Mouse (Mus musculus) heart, embryonic 16.5 days (tissue): ENCODE results near the gene Krt87. TPM values are rescaled to one million over a fixed set of nuclear protein-coding genes. Genes with fewer than 3 reads are reported as not detected.

Experiments used
- ATAC-seq: fragments of 200-750 bp; cut with Nextera tagmentation; replicated peaks from 2 replicates; pipeline ENCODE4 v1.8.0; 2017; ENCODE audit warnings: moderate number of reproducible peaks; ENCODE audit not compliant: insufficient read depth, low FRiP score; ENCODE audit errors: extremely low read depth
- H3K27ac ChIP-seq: fragments of 300-500 bp; sonication (generic); 2 replicates; pipeline ENCODE4 v1.5.1; 2014; ENCODE audit warnings: mild to moderate bottlenecking, low read length, control low read depth, moderate library complexity
- H3K27me3 ChIP-seq: fragments of 300-500 bp; sonication (generic); 2 replicates; pipeline ENCODE4 v1.6.1; 2014; ENCODE audit warnings: low read length, mixed read lengths; ENCODE audit not compliant: control insufficient read depth, insufficient read depth
- H3K36me3 ChIP-seq: fragments of 300-500 bp; sonication (generic); 2 replicates; pipeline ENCODE4 v1.6.1; 2014; ENCODE audit not compliant: control insufficient read depth, insufficient read depth
- H3K4me1 ChIP-seq: fragments of 300-500 bp; sonication (generic); 2 replicates; pipeline ENCODE4 v1.6.1; 2014; ENCODE audit warnings: low read length, mixed read lengths; ENCODE audit not compliant: control insufficient read depth, insufficient read depth
- H3K4me2 ChIP-seq: fragments of 300-500 bp; sonication (generic); 2 replicates; pipeline ENCODE4 v1.6.1; 2014; ENCODE audit warnings: low read depth, mild to moderate bottlenecking, control low read depth, low read length
- H3K4me3 ChIP-seq: fragments of 300-500 bp; sonication (generic); 2 replicates; pipeline ENCODE4 v1.5.1; 2014; ENCODE audit warnings: mild to moderate bottlenecking, control low read depth, low read length
- H3K9ac ChIP-seq: fragments of 300-500 bp; sonication (generic); 2 replicates; pipeline ENCODE4 v1.6.1; 2014; ENCODE audit warnings: low read length, control low read depth
- H3K9me3 ChIP-seq: fragments of 300-500 bp; sonication (generic); replicated peaks from 2 replicates; pipeline ENCODE4 v1.6.1; 2016; ENCODE audit warnings: low read length; ENCODE audit not compliant: control insufficient read depth
- WGBS: fragments of 180-500 bp; shearing (Covaris S2); extraction: QIAGEN DNeasy Blood & Tissue Kit; methylation state at CpG from one replicate; pipeline ENCODE4 v1.1.7; 2014; 5-methylcytosine and 5-hydroxymethylcytosine counted together
- polyA plus RNA-seq: library from polyadenylated mRNA; unstranded; fragments of >200 nt; fragmentation: Nextera tagmentation; extraction: Ambion mirVana; gene quantifications from 2 replicates; pipeline ENCODE4 v1.2.1, GENCODE M21; 2015

Krt87 gene
- polyA plus RNA-seq, 1 experiment from 2014 or later, result 0.14 TPM

DNA sequence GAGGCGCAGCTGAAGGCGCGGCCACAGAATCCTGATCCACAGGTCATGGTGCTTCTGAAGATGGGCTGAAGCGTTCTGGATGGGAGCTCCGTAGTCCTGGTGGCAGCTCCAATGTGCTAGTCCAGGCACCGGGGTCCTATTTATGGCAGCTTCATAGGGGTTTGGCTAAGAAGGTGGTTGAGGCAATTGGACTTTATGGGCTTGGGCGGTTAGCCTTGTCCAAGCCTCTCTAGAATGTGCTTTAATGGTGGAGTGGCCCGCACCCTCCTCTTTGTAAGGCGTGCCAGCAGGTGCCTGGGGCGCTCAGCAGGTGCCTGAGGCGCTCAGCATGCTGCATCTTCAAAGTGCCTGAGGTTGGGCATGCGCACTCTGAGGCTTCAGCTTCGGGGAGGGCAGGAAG lies 25.0 kb upstream of the Krt87 start, which contains the start of gene Krt81:
TSS of gene Krt81 (minus strand) at position 101 of the 400 bp plus-strand sequence.
- no peak within 1 kb of the TSS for H3K4me2 ChIP-seq
- no peak within 1 kb of the TSS for H3K9ac ChIP-seq
- ATAC-seq, result no peak
- H3K4me3 ChIP-seq, result no peak within 1 kb of the TSS
- no peaks in the 10 kb centered on the region for H3K9me3 ChIP-seq
- no peaks in the 10 kb centered on the region for H3K27me3 ChIP-seq
- no peak within 1 kb of the TSS for H3K27ac ChIP-seq
- WGBS, result 76% methylated on average over 13 of the region's 13 CpGs
- no peaks in the 10 kb centered on the region for H3K4me1 ChIP-seq
- no peaks in the 10 kb centered on the region for H3K36me3 ChIP-seq

DNA sequence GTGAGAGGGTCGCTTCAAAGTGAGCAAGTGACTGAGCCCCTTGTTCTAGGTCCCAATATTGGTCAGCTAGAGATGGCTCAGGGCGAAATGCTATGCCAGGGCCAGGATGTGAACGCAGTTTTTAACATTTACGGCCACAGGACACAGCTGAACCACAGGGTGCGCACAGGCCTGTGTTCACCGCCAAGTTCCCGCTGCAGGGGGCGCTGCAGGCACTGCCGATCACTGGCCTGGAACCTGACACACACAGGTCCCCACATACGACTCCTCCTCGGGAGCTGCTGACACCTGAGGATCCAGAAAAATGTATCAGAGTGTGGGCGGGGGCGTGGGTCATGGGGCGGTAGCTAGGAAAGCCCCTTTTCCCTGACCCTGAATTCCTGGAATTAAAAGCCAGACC lies 20.7 kb upstream of the Krt87 start:
- no peak overlapping the region for H3K27ac ChIP-seq
- ATAC-seq, result no peak
- H3K9me3 ChIP-seq, result no peaks in the 10 kb centered on the region; the same call in 1 of the 2 replicates
- no peak overlapping the region for H3K4me3 ChIP-seq
- no peaks in the 10 kb centered on the region for H3K36me3 ChIP-seq
- WGBS, result 75% methylated on average over 14 of the region's 14 CpGs
- no peak overlapping the region for H3K4me2 ChIP-seq
- no peaks in the 10 kb centered on the region for H3K27me3 ChIP-seq
- no peaks in the 10 kb centered on the region for H3K4me1 ChIP-seq
- no peak overlapping the region for H3K9ac ChIP-seq

DNA sequence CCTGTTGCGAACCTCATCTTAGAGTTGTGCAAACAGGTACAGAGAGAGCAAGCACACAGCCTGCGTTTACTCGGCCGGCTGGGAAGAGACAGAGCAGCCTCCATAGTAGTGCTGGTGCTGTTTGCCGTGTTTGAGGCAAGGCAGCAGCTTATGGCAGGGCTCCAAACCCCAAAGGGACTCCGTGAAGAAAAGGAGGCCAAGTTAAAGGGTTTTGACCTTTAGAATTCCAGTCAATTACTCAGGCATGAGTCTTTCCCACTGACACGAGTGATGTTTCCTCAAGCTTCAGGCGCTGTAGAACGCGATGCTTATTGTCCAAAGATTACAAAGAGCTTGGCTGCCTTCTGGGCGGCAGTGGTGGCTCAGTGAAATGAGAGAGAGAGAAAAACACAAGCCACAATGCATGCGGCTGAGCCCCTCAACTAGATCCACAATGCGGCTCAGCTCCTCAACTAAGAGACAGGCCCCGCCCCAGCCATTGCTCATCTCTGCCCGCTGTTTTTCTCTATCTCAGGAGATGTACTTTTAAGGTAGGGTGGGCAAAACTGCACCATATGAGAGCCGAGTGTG lies 19.8 kb upstream of the Krt87 start:
- Histone ChIP-seq H3K4me2 (no peak overlapping the region), H3K4me1 (no peaks in the 10 kb centered on the region), H3K9me3 (no peaks in the 10 kb centered on the region; the same call in 1 of the 2 replicates), H3K4me3 (no peak overlapping the region), H3K27ac (no peak overlapping the region), H3K27me3 (no peaks in the 10 kb centered on the region), H3K36me3 (no peaks in the 10 kb centered on the region), H3K9ac (no peak overlapping the region)
- 65% methylated on average over 16 of the region's 16 CpGs for WGBS
- ATAC-seq, result no peak

DNA sequence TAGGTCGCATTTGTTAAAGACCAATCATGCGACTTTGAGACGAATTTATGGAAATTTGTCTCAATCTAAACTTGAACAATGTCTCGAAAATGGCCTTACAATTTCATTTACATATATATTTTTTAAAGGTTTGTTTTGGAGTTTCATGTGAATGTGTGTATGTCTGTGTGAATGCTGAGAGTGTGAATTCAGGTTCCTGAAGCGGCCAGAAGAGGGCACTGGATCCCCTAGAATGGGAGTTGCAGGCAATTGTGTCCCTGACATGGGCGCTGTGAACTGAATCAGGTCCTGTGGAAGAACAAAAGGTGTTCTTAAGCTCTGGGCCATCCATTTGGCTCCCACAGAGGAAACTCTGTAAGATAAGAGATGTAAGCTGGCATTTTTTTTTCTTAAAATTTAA lies 17.3 kb upstream of the Krt87 start:
- 89% methylated on average over 6 of the region's 6 CpGs for WGBS
- no peak for ATAC-seq
- H3K27me3 ChIP-seq, result no peaks in the 10 kb centered on the region
- no peak overlapping the region for H3K9ac ChIP-seq
- no peak overlapping the region for H3K4me2 ChIP-seq
- H3K4me1 ChIP-seq, result no peaks in the 10 kb centered on the region
- no peak overlapping the region for H3K4me3 ChIP-seq
- no peak overlapping the region for H3K27ac ChIP-seq
- no peaks in the 10 kb centered on the region for H3K36me3 ChIP-seq
- H3K9me3 ChIP-seq, result no peaks in the 10 kb centered on the region; the same call in 1 of the 2 replicates

DNA sequence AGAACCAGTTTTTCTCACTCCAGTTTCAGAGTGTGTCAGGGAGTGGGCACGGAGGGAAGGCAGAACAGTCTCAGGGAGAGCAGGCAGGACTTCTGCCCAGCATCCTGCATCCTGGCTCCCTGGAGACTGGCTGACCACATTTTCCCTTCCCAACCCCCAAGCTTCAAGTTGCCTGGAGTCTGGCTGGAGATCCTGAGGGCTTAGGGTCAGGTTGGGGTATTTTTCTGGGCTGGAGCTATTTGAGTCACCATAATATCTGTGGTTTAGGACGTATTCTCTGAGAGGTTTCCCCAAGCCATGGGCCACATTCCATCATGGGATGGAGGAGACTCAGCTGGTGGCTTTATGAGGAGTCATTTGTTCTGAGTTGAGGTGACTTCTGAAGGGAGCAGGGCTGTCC lies 16.7 kb upstream of the Krt87 start:
- WGBS, result 71% methylated on average over 2 of the region's 2 CpGs

DNA sequence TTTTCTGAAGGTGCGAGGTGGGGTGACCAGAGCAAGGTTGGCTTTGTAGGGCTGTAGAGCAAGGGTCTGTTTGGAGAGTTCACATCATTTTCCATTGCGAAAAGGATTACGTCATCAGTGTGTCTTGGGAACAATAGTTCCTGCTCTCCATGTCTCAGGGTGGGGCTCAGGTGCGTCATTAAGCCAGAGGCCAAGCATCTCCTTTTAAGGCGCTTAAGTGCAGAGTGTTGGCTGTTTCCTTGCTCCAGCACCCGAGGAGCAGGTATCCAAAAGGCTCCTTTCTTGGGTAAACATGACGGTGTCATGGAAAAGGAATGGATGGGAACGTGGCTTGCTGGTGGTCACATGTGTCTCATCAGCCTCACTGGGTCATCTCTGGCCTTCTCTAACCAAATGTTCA lies 16.2 kb upstream of the Krt87 start:
- H3K27me3 ChIP-seq, result no peaks in the 10 kb centered on the region
- no peaks in the 10 kb centered on the region for H3K4me1 ChIP-seq
- H3K4me3 ChIP-seq, result no peak overlapping the region
- H3K27ac ChIP-seq, result no peak overlapping the region
- 80% methylated on average over 8 of the region's 8 CpGs for WGBS
- no peak overlapping the region for H3K4me2 ChIP-seq
- no peak for ATAC-seq
- no peaks in the 10 kb centered on the region; the same call in 1 of the 2 replicates for H3K9me3 ChIP-seq
- H3K36me3 ChIP-seq, result no peaks in the 10 kb centered on the region
- no peak overlapping the region for H3K9ac ChIP-seq

More for the DNA sequence above, 16.7 kb upstream of the Krt87 start:
- Histone ChIP-seq H3K27ac (no peak overlapping the region), H3K4me1 (no peaks in the 10 kb centered on the region), H3K9ac (no peak overlapping the region), H3K27me3 (no peaks in the 10 kb centered on the region), H3K36me3 (no peaks in the 10 kb centered on the region), H3K4me3 (no peak overlapping the region), H3K9me3 (no peaks in the 10 kb centered on the region; the same call in 1 of the 2 replicates), H3K4me2 (no peak overlapping the region)
- ATAC-seq, result no peak

DNA sequence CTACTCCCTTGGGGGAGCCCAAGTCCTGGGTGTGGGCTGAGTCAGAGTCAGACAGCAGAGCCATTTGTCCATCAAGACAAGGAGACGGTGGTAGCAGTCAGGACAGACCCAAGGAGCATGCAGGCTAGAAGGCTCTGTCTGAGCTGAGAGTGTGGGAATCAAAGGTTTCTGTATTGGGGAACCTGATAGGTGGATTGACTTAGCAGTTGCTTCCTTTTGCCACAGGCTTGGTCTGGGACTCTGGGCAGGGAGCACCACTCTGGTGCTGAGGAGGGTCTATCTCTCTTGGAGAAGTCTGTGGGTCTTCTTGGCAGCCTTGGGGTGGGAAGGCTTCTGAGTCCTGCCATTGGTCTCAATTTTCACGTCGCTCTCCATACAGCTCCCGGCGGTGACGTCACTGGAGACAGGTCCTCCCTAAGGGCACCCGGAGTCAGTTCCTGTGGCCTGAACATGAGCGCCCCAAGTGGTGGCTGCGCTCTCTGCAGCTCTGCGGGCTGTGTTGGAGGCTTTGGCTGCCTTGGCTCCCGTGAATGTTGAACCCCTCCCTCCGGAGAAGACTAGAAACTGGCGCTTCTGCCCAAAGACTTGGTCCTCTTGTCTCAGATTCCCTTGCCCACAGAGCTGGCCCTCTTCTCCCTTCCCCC lies 14.6 kb upstream of the Krt87 start:
- Histone ChIP-seq H3K4me2 (peak overlapping the region; percentile 38), H3K27me3 (no peaks in the 10 kb centered on the region), H3K27ac (no peak overlapping the region), H3K9ac (no peak overlapping the region), H3K36me3 (no peaks in the 10 kb centered on the region), H3K9me3 (no peaks in the 10 kb centered on the region; the same call in 1 of the 2 replicates), H3K4me1 (no peaks in the 10 kb centered on the region), H3K4me3 (no peak overlapping the region)
- peak; percentile 70; the same call in 1 of the 2 replicates for ATAC-seq
- 5% methylated on average over 13 of the region's 13 CpGs for WGBS

DNA sequence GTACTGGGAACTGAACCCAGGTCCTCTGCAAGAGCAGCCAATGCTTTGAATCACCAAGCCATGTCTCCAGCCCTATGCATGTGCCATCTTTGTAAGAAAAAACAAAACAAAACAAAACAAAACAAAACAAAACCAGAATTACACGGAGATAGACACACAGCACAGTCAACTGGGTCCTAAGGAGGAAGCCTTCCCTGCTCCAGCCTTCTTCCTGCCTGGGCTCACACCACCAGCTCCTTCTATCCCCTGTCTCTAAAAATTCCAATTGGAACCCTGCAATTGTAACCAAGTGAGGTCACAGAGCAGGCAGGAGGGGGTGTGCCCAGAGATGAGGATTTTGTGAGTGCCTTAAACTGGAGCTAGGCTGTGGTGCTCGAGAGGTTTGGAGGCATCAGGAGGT lies 8.8 kb upstream of the Krt87 start, which contains the start of gene Krt88:
TSS of gene Krt88 (plus strand) at position 301 of the 400 bp plus-strand sequence.
- no peak within 1 kb of the TSS for H3K9ac ChIP-seq
- H3K27me3 ChIP-seq, result no peaks in the 10 kb centered on the region; the same call in 1 of the 2 replicates
- H3K9me3 ChIP-seq, result no peaks in the 10 kb centered on the region
- ATAC-seq, result no peak
- H3K36me3 ChIP-seq, result no peaks in the 10 kb centered on the region
- H3K4me2 ChIP-seq, result peak within 1 kb of the TSS; percentile 6; the same call in 1 of the 2 replicates
- H3K27ac ChIP-seq, result no peak within 1 kb of the TSS
- no peak within 1 kb of the TSS for H3K4me3 ChIP-seq
- WGBS, result 69% methylated on average over 2 of the region's 2 CpGs
- no peaks in the 10 kb centered on the region for H3K4me1 ChIP-seq

DNA sequence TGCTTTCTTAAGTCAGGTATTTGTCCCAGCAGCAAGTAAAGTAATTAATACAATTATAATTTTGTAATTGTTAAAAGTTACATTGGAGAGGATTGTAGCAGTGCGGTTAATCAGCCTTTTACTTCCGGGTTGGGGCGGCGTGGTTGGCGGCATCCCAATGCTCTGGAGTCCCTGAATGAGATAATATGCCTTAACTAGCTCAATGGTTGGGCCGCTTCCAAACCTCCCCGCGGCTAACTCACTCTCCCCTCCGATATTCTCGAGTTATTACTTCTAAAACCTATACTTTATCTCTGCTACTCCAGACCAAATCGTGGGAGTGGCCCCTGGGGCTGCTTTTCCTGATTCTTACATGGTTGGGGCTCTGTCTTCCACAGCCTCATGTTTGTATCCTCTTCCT lies 8.0 kb upstream of the Krt87 start:
- Histone ChIP-seq H3K4me3 (no peak overlapping the region), H3K36me3 (no peaks in the 10 kb centered on the region), H3K27me3 (no peaks in the 10 kb centered on the region; the same call in 1 of the 2 replicates), H3K9me3 (no peaks in the 10 kb centered on the region), H3K4me1 (no peaks in the 10 kb centered on the region), H3K4me2 (peak overlapping the region; percentile 6; the same call in 1 of the 2 replicates), H3K27ac (no peak overlapping the region), H3K9ac (no peak overlapping the region)
- WGBS, result 36% methylated on average over 11 of the region's 11 CpGs
- ATAC-seq, result no peak
